Mouse (Mus musculus): ENCODE measurements around the gene Cfap58.

Gene Cfap58

GRCm38 (mm10) chr19:48079718-48080117 lies 142.2 kb downstream of the Cfap58 start:
- no peak for DNase-seq (ENCODE audit: low read depth, low spot score)

DNA sequence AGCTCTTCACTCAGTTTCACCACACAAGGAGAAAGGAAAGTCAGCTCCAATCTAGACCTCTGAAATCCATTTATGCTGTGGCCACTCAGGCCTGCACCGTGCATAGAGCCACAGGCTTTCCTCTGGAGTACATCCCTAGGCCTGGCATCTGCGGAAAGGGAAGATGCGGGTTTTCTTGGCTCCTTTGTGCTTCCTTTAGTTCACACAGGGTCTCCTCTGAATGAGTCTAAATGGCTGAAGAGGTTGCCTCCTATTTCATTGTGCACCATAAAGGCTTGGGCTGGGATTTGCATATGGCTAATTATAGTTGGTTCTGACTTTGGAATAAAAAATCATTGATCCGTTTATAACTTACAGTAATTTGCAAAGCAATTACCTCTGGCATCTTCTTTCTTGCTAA lies 144.0 kb downstream of the Cfap58 start:
- no peak for DNase-seq (ENCODE audit: low read depth, low spot score)
